Mouse (Mus musculus) olfactory bulb, adult 2 months (tissue): Measurements from ENCODE around the gene Prkcb.

ENCODE experiments used
- CTCF ChIP-seq: fragments of 200-500 bp; IDR thresholded peaks from 2 replicates; pipeline ENCODE4 v1.5.1; 2012; ENCODE audit warnings: low read depth, mild to moderate bottlenecking, low read length, moderate library complexity; ENCODE audit not compliant: insufficient read depth
- POLR2A ChIP-seq: fragments of 200-500 bp; IDR thresholded peaks from 2 replicates; pipeline ENCODE4 v1.6.1; 2012; ENCODE audit warnings: mild to moderate bottlenecking, low read depth, low read length, moderate library complexity; ENCODE audit not compliant: insufficient read depth

DNA sequence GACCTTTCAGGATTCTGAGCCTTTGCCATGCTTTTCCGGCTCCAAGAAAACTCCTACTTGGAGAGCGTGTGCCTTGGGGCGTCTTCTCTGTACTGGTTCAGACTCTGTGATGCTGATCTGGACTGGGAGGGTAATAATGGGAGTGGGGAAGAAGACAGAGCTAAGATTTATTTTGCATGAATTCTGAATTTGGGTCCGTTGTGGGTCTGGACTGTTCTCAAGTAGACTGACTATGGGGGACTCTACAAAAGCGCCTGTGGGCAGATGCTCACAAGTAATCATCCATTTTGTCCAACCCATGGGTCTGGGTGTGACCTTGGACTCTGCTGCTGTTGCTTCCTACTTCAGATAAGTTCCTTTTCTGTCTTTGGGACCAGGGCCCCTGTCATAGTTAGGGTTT, 240.1 kb downstream of the Prkcb start:
- TF ChIP-seq POLR2A (no peak), CTCF (no peak)
